Mouse (Mus musculus): ENCODE data around the gene Trmt2a. TPM values are rescaled to one million over a fixed set of nuclear protein-coding genes. Genes with fewer than 3 reads are reported as not detected.

The Trmt2a gene
- polyA plus RNA-seq (2015; fragmentation: Nextera tagmentation; extraction: Ambion mirVana): 35.4 and 39.8 TPM in 2 replicates

DNA sequence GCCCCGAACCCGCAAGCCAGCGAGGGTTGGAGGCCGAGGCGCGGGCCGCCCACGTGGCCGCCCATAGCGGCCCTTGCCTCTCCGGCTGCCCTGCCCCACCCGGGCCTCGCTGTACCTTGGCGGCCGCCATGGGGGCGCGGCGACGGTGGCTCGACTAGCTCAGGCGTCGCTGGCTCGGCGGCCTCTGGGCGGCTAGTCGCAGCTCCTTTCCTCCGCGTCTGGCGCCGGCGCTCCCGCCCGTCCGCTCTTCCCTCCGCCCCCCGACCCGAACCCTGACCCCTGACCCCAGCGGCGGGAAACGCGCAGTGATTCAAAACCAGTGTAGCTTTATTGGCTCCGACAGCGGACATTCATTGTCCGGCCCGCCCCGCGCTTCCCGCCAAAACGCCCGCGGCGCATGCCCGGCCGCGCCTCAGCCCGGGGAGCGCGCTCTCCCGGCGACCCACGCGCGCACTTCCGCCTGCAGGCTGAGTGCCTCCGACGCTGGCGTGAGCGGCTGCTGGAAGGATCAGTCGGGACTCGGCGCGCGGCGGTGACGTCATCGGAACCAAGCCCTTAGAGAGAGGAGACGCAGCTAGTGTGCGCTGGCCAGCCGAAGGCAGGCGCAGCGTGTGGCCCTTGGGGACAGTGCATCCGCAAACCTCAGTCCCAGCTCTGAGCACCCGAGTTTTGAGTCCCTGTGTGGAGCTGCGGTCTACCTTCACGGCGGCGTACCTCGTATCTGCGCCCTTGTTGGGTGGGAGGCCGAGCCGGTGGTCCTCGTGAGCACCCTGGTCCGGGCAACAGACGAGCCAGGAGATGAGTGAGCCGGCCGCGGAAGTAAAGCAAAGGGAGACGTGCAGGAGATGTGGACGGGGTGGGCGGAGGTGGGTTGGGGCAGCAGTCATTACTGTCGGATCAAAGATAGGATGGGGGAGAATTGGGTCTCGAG lies at the start of gene Trmt2a, which contains the start of gene Ranbp1:
TSS of gene Trmt2a (plus strand) at position 247 of the 931 bp plus-strand sequence.
TSS of gene Ranbp1 (minus strand) at position 300 of the 931 bp plus-strand sequence.
- H3K9me3 ChIP-seq (ENCODE audit: control insufficient read depth, low read length): no peaks in the 10 kb centered on the region
- peak; percentile 100 for DNase-seq (ENCODE audit: low spot score)
- under 1% methylated on average over 99 of the region's 102 CpGs for WGBS
- H3K36me3 ChIP-seq (ENCODE audit: control insufficient read depth, insufficient read depth, low read length): peaks cover 14% of the 10 kb centered on the region; the same call in 1 of the 2 replicates
- peak within 1 kb of the TSS; percentile 83 for H3K9ac ChIP-seq (ENCODE audit: low read length)
- H3K27ac ChIP-seq (replicated peaks): peak within 1 kb of the TSS; percentile 87
- ATAC-seq (ENCODE audit: low FRiP score, low TSS enrichment): peak; percentile 97
- H3K27me3 ChIP-seq (ENCODE audit: control insufficient read depth, insufficient read depth, low read length): no peaks in the 10 kb centered on the region
- peak within 1 kb of the TSS; percentile 87 for H3K4me2 ChIP-seq (replicated peaks; ENCODE audit: low read depth)
- H3K4me3 ChIP-seq (ENCODE audit: low read depth, low read length): peak within 1 kb of the TSS; percentile 93
- 0 out of 2 replicates have a peak, but pooled peaks cover 5% of the 10 kb centered on the region for H3K4me1 ChIP-seq (replicated peaks; ENCODE audit: control insufficient read depth, insufficient read depth)
- TF ChIP-seq EP300 (optimal IDR thresholded peaks at IDR 0.05) (no peak), CTCF (IDR thresholded peaks at IDR 0.05; ENCODE audit: low read depth) (no peak)

GRCm38 (mm10) chr16:18200062-18200461 lies 48.4 kb upstream of the Trmt2a start:
- no peak for TF ChIP-seq CTCF (IDR thresholded peaks at IDR 0.05; ENCODE audit: low read depth)
- no peak for TF ChIP-seq EP300 (optimal IDR thresholded peaks at IDR 0.05)
- DNase-seq (ENCODE audit: low spot score) (no peak), ATAC-seq (ENCODE audit: low FRiP score, low TSS enrichment) (no peak)
- 68% methylated on average over 2 of the region's 2 CpGs for WGBS
- Histone ChIP-seq H3K4me3 (ENCODE audit: low read depth, low read length) (no peak overlapping the region), H3K27ac (replicated peaks) (no peak overlapping the region), H3K9ac (ENCODE audit: low read length) (no peak overlapping the region), H3K4me2 (replicated peaks; ENCODE audit: low read depth) (no peak overlapping the region), H3K9me3 (ENCODE audit: control insufficient read depth, low read length) (no peaks in the 10 kb centered on the region), H3K27me3 (ENCODE audit: control insufficient read depth, insufficient read depth, low read length) (no peaks in the 10 kb centered on the region), H3K4me1 (replicated peaks; ENCODE audit: control insufficient read depth, insufficient read depth) (no peaks in the 10 kb centered on the region), H3K36me3 (ENCODE audit: control insufficient read depth, insufficient read depth, low read length) (no peaks in the 10 kb centered on the region)

DNA sequence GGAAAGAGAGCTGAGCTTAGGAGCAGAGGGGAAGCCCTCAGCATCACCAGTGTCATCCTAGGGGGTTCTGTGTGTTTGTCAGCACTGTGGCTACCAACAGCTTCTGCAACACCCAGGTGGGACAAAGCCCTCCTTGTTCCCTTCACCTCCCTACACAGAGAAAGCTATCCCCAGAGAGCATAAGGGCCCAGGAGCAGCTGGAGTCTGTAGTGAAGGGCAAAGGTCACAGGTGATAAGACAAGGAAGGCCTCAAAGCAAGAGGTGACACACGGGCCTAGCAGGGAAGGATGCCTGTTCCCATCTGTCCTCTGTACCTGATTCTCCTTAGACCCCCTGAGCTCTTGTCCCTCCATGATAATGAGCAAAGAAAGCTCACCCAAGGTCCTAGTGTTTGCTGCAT lies 46.9 kb upstream of the Trmt2a start:
- no peak overlapping the region for H3K27ac ChIP-seq (replicated peaks)
- no peak overlapping the region for H3K9ac ChIP-seq (ENCODE audit: low read length)
- no peaks in the 10 kb centered on the region for H3K27me3 ChIP-seq (ENCODE audit: control insufficient read depth, insufficient read depth, low read length)
- no peaks in the 10 kb centered on the region for H3K9me3 ChIP-seq (ENCODE audit: control insufficient read depth, low read length)
- TF ChIP-seq EP300 (optimal IDR thresholded peaks at IDR 0.05) (no peak), CTCF (IDR thresholded peaks at IDR 0.05; ENCODE audit: low read depth) (no peak)
- WGBS: 37% methylated on average over 1 of the region's 1 CpGs
- H3K4me1 ChIP-seq (replicated peaks; ENCODE audit: control insufficient read depth, insufficient read depth): no peaks in the 10 kb centered on the region
- no peaks in the 10 kb centered on the region for H3K36me3 ChIP-seq (ENCODE audit: control insufficient read depth, insufficient read depth, low read length)
- H3K4me3 ChIP-seq (ENCODE audit: low read depth, low read length): no peak overlapping the region
- H3K4me2 ChIP-seq (replicated peaks; ENCODE audit: low read depth): no peak overlapping the region
- ATAC-seq (ENCODE audit: low FRiP score, low TSS enrichment) (no peak), DNase-seq (ENCODE audit: low spot score) (no peak)

- no peak for ATAC-seq (ENCODE audit: low FRiP score, low TSS enrichment)
- Histone ChIP-seq H3K27me3 (ENCODE audit: control insufficient read depth, insufficient read depth, low read length) (no peaks in the 10 kb centered on the region), H3K9me3 (ENCODE audit: control insufficient read depth, low read length) (no peaks in the 10 kb centered on the region), H3K4me2 (replicated peaks; ENCODE audit: low read depth) (no peak overlapping the region), H3K4me3 (ENCODE audit: low read depth, low read length) (no peak overlapping the region), H3K4me1 (replicated peaks; ENCODE audit: control insufficient read depth, insufficient read depth) (no peaks in the 10 kb centered on the region), H3K9ac (ENCODE audit: low read length) (no peak overlapping the region), H3K36me3 (ENCODE audit: control insufficient read depth, insufficient read depth, low read length) (no peaks in the 10 kb centered on the region), H3K27ac (replicated peaks) (no peak overlapping the region)
- TF ChIP-seq CTCF (IDR thresholded peaks at IDR 0.05; ENCODE audit: low read depth): no peak
- TF ChIP-seq EP300 (optimal IDR thresholded peaks at IDR 0.05): no peak
- DNase-seq (ENCODE audit: low spot score): no peak
- WGBS: 91% methylated on average over 1 of the region's 1 CpGs
These were observed 46.4 kb upstream of the Trmt2a start for GRCm38 (mm10) chr16:18202061-18202460.

DNA sequence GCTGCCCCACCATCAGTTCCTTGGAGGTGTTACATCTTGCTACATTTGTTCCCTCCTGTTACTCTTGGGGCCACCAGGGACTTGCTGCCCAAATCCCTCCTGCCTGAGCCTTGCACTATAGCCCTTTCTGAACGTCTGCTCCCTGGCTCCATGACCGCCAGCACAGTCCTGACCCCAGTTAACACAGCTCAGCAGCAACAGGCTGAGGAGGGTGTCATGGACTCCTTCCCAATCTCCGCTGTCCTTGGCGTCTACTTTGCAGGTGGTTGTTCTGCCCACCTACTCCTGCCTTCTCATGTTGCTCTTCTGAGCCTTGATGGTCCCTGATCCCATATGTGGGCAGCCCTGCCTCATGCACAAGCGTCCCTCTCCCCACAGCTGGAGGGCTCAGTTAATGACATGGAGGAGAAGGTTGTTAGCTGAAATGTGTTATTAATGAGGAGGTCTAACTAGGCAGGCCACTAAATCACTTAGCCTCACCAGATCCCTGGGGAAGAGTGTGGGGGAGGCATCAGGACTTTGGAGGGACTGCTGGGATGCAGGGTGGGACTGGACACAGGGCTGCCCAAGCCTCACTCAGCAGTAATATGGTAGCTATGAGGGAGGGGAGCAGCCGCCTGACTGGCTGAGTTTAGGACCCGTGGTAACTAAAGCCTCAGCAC lies 44.9 kb upstream of the Trmt2a start:
- H3K9me3 ChIP-seq (ENCODE audit: control insufficient read depth, low read length): no peaks in the 10 kb centered on the region
- no peak for DNase-seq (ENCODE audit: low spot score)
- H3K4me2 ChIP-seq (replicated peaks; ENCODE audit: low read depth): no peak overlapping the region
- H3K4me1 ChIP-seq (replicated peaks; ENCODE audit: control insufficient read depth, insufficient read depth): no peaks in the 10 kb centered on the region
- no peaks in the 10 kb centered on the region for H3K27me3 ChIP-seq (ENCODE audit: control insufficient read depth, insufficient read depth, low read length)
- 70% methylated on average over 7 of the region's 7 CpGs for WGBS
- no peaks in the 10 kb centered on the region for H3K36me3 ChIP-seq (ENCODE audit: control insufficient read depth, insufficient read depth, low read length)
- ATAC-seq (ENCODE audit: low FRiP score, low TSS enrichment): no peak
- H3K9ac ChIP-seq (ENCODE audit: low read length): no peak overlapping the region
- no peak for TF ChIP-seq EP300 (optimal IDR thresholded peaks at IDR 0.05)
- no peak for TF ChIP-seq CTCF (IDR thresholded peaks at IDR 0.05; ENCODE audit: low read depth)
- no peak overlapping the region for H3K27ac ChIP-seq (replicated peaks)
- H3K4me3 ChIP-seq (ENCODE audit: low read depth, low read length): no peak overlapping the region

All from stomach, postnatal 0 days (tissue).